Mouse (Mus musculus) central nervous system, embryonic 18 days (tissue): ENCODE results near the gene Gdpd4. TPM values are rescaled to one million over a fixed set of nuclear protein-coding genes. Genes with fewer than 3 reads are reported as not detected.

Source experiments
- polyA plus RNA-seq: library from polyadenylated mRNA; depleted of rRNA; stranded (reverse); fragments of >200 nt; gene quantifications from 2 replicates; pipeline ENCODE4 v1.2.3, GENCODE M21; 2012; rRNA removed

Gdpd4 gene
- 0.03 and 0.05 TPM in 2 replicates for polyA plus RNA-seq

DNA sequence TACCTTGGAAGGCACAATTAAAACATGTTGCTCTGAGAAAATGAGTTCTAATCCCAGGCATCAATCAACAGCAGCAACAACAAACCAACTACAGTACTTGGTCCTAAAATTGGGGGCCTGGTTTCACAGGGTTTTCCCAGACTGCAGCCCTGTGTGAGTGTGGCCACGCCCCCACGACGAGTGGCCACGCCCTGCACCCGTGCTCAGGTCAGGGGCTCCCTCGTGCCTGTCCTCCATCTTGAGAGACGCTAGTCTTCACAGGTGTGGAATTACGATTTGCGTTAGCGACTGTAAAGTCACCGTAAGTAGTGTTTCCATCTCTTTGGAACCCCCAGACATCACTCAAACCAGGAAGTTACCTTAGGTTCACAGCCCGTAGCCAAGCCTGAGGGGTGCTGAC is at the start of gene Gdpd4:
Gene Gdpd4, plus strand, starts transcription at position 214 of the 400 bp plus-strand sequence.

Other genes starting within 250 kb of the Gdpd4 start
- gene Clns1a, start 223.3 kb upstream of the Gdpd4 start, polyA plus RNA-seq, result 116 and 117 TPM in 2 replicates
- 11.5 and 12.2 TPM in 2 replicates for gene Aqp11, start 181.7 kb upstream of the Gdpd4 start, polyA plus RNA-seq
- gene Pak1, start 131.4 kb upstream of the Gdpd4 start, polyA plus RNA-seq, result 116 and 117 TPM in 2 replicates
- gene Myo7a, start 199.6 kb downstream of the Gdpd4 start, polyA plus RNA-seq, result 28.0 and 29.4 TPM in 2 replicates
- gene Omp, start 225.5 kb downstream of the Gdpd4 start, polyA plus RNA-seq, result 0.28 and 0.47 TPM in 2 replicates